Mouse (Mus musculus) spleen, postnatal 4 days (tissue): ENCODE data around the gene 1810037I17Rik.
"Not testable (repeated sequence)": the region's sequence is repeated elsewhere in the genome, so short reads cannot be mapped to it uniquely, and the experiment has no call there.

Source experiments
- DNase-seq, 2 experiments: peaks; one replicate each; pipeline ENCODE4 v3.0.0; 2022; ENCODE audit warnings: low spot score in 2 of 2

The 1810037I17Rik gene

DNA sequence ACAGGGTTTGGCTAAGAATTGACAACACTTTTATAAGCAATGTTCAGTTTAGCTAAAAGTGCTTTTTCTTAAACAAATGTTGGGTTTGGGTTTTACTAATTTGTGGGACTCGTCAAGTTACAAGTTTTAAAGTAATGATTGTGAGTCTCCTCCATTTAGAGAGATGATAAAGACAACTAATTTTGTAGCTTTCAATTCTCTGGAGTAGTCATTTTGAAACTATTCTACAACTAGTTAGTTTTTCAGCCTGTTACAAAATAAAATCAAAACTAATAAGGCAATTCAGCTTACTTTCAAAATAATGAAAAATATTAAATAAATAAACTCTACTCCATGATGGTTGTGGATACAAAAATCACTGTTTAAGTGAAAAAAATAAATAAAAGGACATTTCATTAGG is 8.5 kb downstream of the 1810037I17Rik start:
- DNase-seq = no peak

- not testable (repeated sequence) for DNase-seq
These were observed 13.2 kb downstream of the 1810037I17Rik start for GRCm38 (mm10) chr3:122937176-122937575.

GRCm38 (mm10) chr3:122939215-122939614 is 15.2 kb downstream of the 1810037I17Rik start:
- DNase-seq = no peak

GRCm38 (mm10) chr3:122943387-122943890 is 19.4 kb downstream of the 1810037I17Rik start:
- no peak for DNase-seq

- no peak for DNase-seq
These were observed 26.1 kb downstream of the 1810037I17Rik start for GRCm38 (mm10) chr3:122950129-122950528.

DNA sequence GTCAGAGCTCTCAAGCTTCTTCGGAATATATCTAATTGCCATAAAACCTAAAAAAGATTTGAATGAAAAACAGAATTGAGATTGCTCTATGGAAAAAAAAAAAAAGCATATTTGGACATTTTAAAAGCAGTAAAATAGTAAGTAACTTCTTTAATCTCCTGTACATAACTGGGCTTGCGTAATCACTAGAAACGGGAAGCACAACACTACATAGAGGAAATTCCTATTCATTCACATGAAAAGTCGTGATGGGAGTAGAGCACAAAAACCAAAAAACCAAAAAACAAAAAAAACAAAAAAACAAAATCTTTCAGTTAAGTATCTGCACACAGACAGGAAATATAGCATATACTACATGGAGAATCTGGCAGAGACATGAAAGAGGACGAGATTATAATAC is 40.3 kb downstream of the 1810037I17Rik start:
- no peak for DNase-seq

DNA sequence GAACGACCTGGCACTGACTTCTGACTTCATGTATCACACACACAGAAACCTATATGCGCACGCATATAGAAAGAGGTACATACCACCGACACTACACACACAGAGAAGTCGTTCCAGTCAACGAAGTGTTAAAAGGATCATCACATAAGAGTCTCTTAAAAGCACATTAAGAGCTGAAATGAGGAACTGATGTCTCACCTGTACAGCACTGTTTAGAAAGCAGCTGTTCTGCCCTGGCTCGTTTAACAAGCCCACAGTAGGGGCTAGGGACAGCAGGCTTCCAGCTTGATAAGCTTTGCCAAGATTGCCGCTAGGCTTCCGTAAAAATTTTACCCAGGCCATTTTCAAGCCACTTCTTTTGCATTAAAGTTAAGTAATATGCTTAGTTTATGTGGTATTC is 44.4 kb downstream of the 1810037I17Rik start:
- DNase-seq = no peak

DNA sequence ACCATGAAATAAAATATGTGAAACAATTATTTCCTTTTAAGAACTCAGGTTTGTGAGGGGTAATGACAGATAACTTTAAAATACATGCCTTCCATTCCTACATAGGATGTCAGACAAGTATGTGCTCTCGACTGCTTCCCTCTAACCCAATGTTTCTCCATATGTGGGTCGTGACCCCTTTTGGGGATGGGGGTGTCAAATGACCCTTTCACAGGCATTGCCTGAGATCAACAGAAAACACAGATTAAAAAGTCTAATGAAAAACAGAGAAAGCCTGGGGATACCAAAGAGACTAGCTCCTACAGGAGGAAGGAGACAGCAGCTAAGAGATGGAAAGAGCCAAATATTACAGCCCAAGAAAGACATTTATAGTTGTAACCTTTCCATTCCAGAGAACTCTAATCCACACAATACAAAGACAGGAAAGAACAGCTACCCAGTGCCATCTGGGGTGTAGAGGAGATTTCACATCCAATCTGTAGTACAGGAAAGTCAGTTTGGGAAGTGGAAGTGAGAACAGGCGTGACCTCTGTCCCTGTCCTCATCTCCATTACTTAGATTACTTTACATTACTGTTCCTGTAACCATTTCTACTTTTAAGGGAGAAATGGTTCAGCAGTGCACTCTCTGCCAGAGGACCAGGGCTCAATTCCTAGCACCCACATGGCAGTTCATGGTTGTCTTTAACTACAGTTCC is 48.3 kb downstream of the 1810037I17Rik start:
- DNase-seq = no peak

- DNase-seq = no peak
These were observed 50.8 kb downstream of the 1810037I17Rik start for GRCm38 (mm10) chr3:122974833-122975232.

DNA sequence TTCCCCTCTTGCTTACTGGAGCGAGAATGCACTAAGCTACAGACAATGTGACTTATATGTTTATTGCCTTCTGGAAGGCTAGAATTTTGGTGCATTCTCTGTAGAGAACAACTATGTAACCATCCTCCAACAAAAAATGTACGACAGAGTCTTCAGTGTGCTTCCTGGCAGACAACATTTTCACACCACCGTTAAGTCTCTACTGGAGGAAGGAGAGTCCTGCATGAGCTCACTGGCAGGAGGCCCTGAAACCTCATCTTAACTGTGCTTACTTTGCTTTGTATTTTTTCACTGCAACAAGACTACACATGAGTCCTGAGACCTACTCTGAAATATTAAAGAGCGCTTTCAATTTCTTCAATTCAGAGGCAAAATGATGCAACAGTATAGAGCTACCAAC is 51.4 kb downstream of the 1810037I17Rik start:
- DNase-seq = no peak
